Mouse (Mus musculus): ENCODE results near the gene Stat5a. TPM values are rescaled to one million over a fixed set of nuclear protein-coding genes. Genes with fewer than 3 reads are reported as not detected.

Stat5a gene
- polyA plus RNA-seq, 1 experiment from 2014 or later, result 9.2 TPM

GRCm38 (mm10) chr11:100859579-100860075, 476 bp downstream of the Stat5a start:
- H3K9ac ChIP-seq (ENCODE audit: low read depth, low read length), result peak overlapping the region; percentile 64
- WGBS, result 50% methylated on average over 6 of the region's 6 CpGs
- ATAC-seq (ENCODE audit: low read depth), result no peak

GRCm38 (mm10) chr11:100860198-100861048, 1.3 kb downstream of the Stat5a start:
- Histone ChIP-seq H3K4me1 (ENCODE audit: control insufficient read depth, insufficient read depth, low read length) (peaks cover 7% of the 10 kb centered on the region; the same call in 1 of the 2 replicates), H3K27ac (replicated peaks; ENCODE audit: low read depth, low read length) (no peak overlapping the region), H3K4me2 (ENCODE audit: low read depth, low read length) (peak overlapping the region; percentile 73), H3K36me3 (ENCODE audit: control insufficient read depth, insufficient read depth, low read length) (no peaks in the 10 kb centered on the region), H3K4me3 (ENCODE audit: low read depth, low read length) (peak overlapping the region; percentile 51), H3K9me3 (ENCODE audit: control insufficient read depth, low read length) (no peaks in the 10 kb centered on the region), H3K9ac (ENCODE audit: low read depth, low read length) (peak overlapping the region; percentile 64), H3K27me3 (replicated peaks; ENCODE audit: control insufficient read depth, insufficient read depth, low read length) (no peaks in the 10 kb centered on the region; the same call in none of the 2 replicates)
- WGBS, result 4% methylated on average over 33 of the region's 55 CpGs
- ATAC-seq (ENCODE audit: low read depth) (peak; percentile 89), DNase-seq (ENCODE audit: low spot score) (peak; percentile 83)

More at GRCm38 (mm10) chr11:100859579-100860075, 476 bp downstream of the Stat5a start:
- Histone ChIP-seq H3K9me3 (ENCODE audit: control insufficient read depth, low read length) (no peaks in the 10 kb centered on the region), H3K27ac (replicated peaks; ENCODE audit: low read depth, low read length) (no peak overlapping the region), H3K4me1 (ENCODE audit: control insufficient read depth, insufficient read depth, low read length) (peaks cover 7% of the 10 kb centered on the region; the same call in 1 of the 2 replicates), H3K27me3 (replicated peaks; ENCODE audit: control insufficient read depth, insufficient read depth, low read length) (no peaks in the 10 kb centered on the region; the same call in none of the 2 replicates), H3K4me3 (ENCODE audit: low read depth, low read length) (peak overlapping the region; percentile 51), H3K4me2 (ENCODE audit: low read depth, low read length) (peak overlapping the region; percentile 73), H3K36me3 (ENCODE audit: control insufficient read depth, insufficient read depth, low read length) (no peaks in the 10 kb centered on the region)
- DNase-seq (ENCODE audit: low spot score), result no peak

- Histone ChIP-seq H3K4me1 (ENCODE audit: control insufficient read depth, insufficient read depth, low read length) (peaks cover 7% of the 10 kb centered on the region; the same call in 1 of the 2 replicates), H3K36me3 (ENCODE audit: control insufficient read depth, insufficient read depth, low read length) (no peaks in the 10 kb centered on the region), H3K4me3 (ENCODE audit: low read depth, low read length) (no peak overlapping the region), H3K27ac (replicated peaks; ENCODE audit: low read depth, low read length) (no peak overlapping the region), H3K27me3 (replicated peaks; ENCODE audit: control insufficient read depth, insufficient read depth, low read length) (no peaks in the 10 kb centered on the region; the same call in none of the 2 replicates), H3K9me3 (ENCODE audit: control insufficient read depth, low read length) (no peaks in the 10 kb centered on the region), H3K4me2 (ENCODE audit: low read depth, low read length) (no peak overlapping the region), H3K9ac (ENCODE audit: low read depth, low read length) (no peak overlapping the region)
- no peak for ATAC-seq (ENCODE audit: low read depth)
- 84% methylated on average over 7 of the region's 7 CpGs for WGBS
- no peak for DNase-seq (ENCODE audit: low spot score)
Observed at GRCm38 (mm10) chr11:100861335-100861734, 2.2 kb downstream of the Stat5a start.

- Histone ChIP-seq H3K27me3 (replicated peaks; ENCODE audit: control insufficient read depth, insufficient read depth, low read length) (no peaks in the 10 kb centered on the region; the same call in none of the 2 replicates), H3K9me3 (ENCODE audit: control insufficient read depth, low read length) (no peaks in the 10 kb centered on the region), H3K27ac (replicated peaks; ENCODE audit: low read depth, low read length) (no peak overlapping the region), H3K4me3 (ENCODE audit: low read depth, low read length) (no peak overlapping the region), H3K9ac (ENCODE audit: low read depth, low read length) (no peak overlapping the region), H3K4me2 (ENCODE audit: low read depth, low read length) (no peak overlapping the region), H3K4me1 (ENCODE audit: control insufficient read depth, insufficient read depth, low read length) (peaks cover 7% of the 10 kb centered on the region; the same call in 1 of the 2 replicates), H3K36me3 (ENCODE audit: control insufficient read depth, insufficient read depth, low read length) (no peaks in the 10 kb centered on the region)
- 32% methylated on average over 3 of the region's 3 CpGs for WGBS
- no peak for ATAC-seq (ENCODE audit: low read depth)
- no peak for DNase-seq (ENCODE audit: low spot score)
Observed at GRCm38 (mm10) chr11:100861836-100862235, 2.7 kb downstream of the Stat5a start.

- no peak overlapping the region for H3K4me2 ChIP-seq (ENCODE audit: low read depth, low read length)
- H3K4me1 ChIP-seq (ENCODE audit: control insufficient read depth, insufficient read depth, low read length), result peaks cover 7% of the 10 kb centered on the region; the same call in 1 of the 2 replicates
- H3K4me3 ChIP-seq (ENCODE audit: low read depth, low read length), result no peak overlapping the region
- ATAC-seq (ENCODE audit: low read depth), result no peak
- no peaks in the 10 kb centered on the region for H3K36me3 ChIP-seq (ENCODE audit: control insufficient read depth, insufficient read depth, low read length)
- DNase-seq (ENCODE audit: low spot score), result no peak
- WGBS, result 88% methylated on average over 10 of the region's 10 CpGs
- H3K27ac ChIP-seq (replicated peaks; ENCODE audit: low read depth, low read length), result no peak overlapping the region
- no peaks in the 10 kb centered on the region for H3K9me3 ChIP-seq (ENCODE audit: control insufficient read depth, low read length)
- no peak overlapping the region for H3K9ac ChIP-seq (ENCODE audit: low read depth, low read length)
- no peaks in the 10 kb centered on the region; the same call in none of the 2 replicates for H3K27me3 ChIP-seq (replicated peaks; ENCODE audit: control insufficient read depth, insufficient read depth, low read length)
Observed at GRCm38 (mm10) chr11:100863141-100863540, 4.0 kb downstream of the Stat5a start.

- ATAC-seq (ENCODE audit: low read depth), result no peak
- no peaks in the 10 kb centered on the region; the same call in none of the 2 replicates for H3K27me3 ChIP-seq (replicated peaks; ENCODE audit: control insufficient read depth, insufficient read depth, low read length)
- no peak overlapping the region for H3K27ac ChIP-seq (replicated peaks; ENCODE audit: low read depth, low read length)
Observed at GRCm38 (mm10) chr11:100865618-100866017, 6.5 kb downstream of the Stat5a start.

GRCm38 (mm10) chr11:100870256-100870967, 11.3 kb downstream of the Stat5a start:
- Histone ChIP-seq H3K4me3 (ENCODE audit: low read depth, low read length) (no peak overlapping the region), H3K4me2 (ENCODE audit: low read depth, low read length) (no peak overlapping the region), H3K9ac (ENCODE audit: low read depth, low read length) (no peak overlapping the region), H3K27ac (replicated peaks; ENCODE audit: low read depth, low read length) (no peak overlapping the region), H3K4me1 (ENCODE audit: control insufficient read depth, insufficient read depth, low read length) (no peaks in the 10 kb centered on the region; the same call in 1 of the 2 replicates), H3K27me3 (replicated peaks; ENCODE audit: control insufficient read depth, insufficient read depth, low read length) (no peaks in the 10 kb centered on the region), H3K9me3 (ENCODE audit: control insufficient read depth, low read length) (no peaks in the 10 kb centered on the region), H3K36me3 (ENCODE audit: control insufficient read depth, insufficient read depth, low read length) (no peaks in the 10 kb centered on the region)
- 72% methylated on average over 10 of the region's 10 CpGs for whole genome bisulfite sequencing
- ATAC-seq (ENCODE audit: low read depth) (no peak), DNase-seq (ENCODE audit: low spot score) (no peak)

More at GRCm38 (mm10) chr11:100865618-100866017, 6.5 kb downstream of the Stat5a start:
- no peak for DNase-seq (ENCODE audit: low spot score)
- 85% methylated on average over 7 of the region's 7 CpGs for WGBS
- no peak overlapping the region for H3K4me2 ChIP-seq (ENCODE audit: low read depth, low read length)
- no peaks in the 10 kb centered on the region; the same call in 1 of the 2 replicates for H3K4me1 ChIP-seq (ENCODE audit: control insufficient read depth, insufficient read depth, low read length)
- H3K4me3 ChIP-seq (ENCODE audit: low read depth, low read length), result no peak overlapping the region
- H3K36me3 ChIP-seq (ENCODE audit: control insufficient read depth, insufficient read depth, low read length), result no peaks in the 10 kb centered on the region
- H3K9ac ChIP-seq (ENCODE audit: low read depth, low read length), result no peak overlapping the region
- no peaks in the 10 kb centered on the region for H3K9me3 ChIP-seq (ENCODE audit: control insufficient read depth, low read length)

GRCm38 (mm10) chr11:100870968-100871350, 11.8 kb downstream of the Stat5a start:
- Histone ChIP-seq H3K27ac (replicated peaks; ENCODE audit: low read depth, low read length) (no peak overlapping the region), H3K4me3 (ENCODE audit: low read depth, low read length) (no peak overlapping the region), H3K9me3 (ENCODE audit: control insufficient read depth, low read length) (no peaks in the 10 kb centered on the region), H3K4me2 (ENCODE audit: low read depth, low read length) (no peak overlapping the region), H3K27me3 (replicated peaks; ENCODE audit: control insufficient read depth, insufficient read depth, low read length) (no peaks in the 10 kb centered on the region), H3K4me1 (ENCODE audit: control insufficient read depth, insufficient read depth, low read length) (no peaks in the 10 kb centered on the region; the same call in 1 of the 2 replicates), H3K9ac (ENCODE audit: low read depth, low read length) (no peak overlapping the region), H3K36me3 (ENCODE audit: control insufficient read depth, insufficient read depth, low read length) (no peaks in the 10 kb centered on the region)
- no peak for ATAC-seq (ENCODE audit: low read depth)
- 56% methylated on average over 8 of the region's 8 CpGs for WGBS
- DNase-seq (ENCODE audit: low spot score), result no peak

All from embryonic facial prominence, embryonic 14.5 days (tissue).